Mouse (Mus musculus) WW6 (cell line): ENCODE measurements around the gene Cct4.

Experiments
- DNase-seq: peaks from one replicate; pipeline ENCODE4 v3.0.0-alpha.2; 2013; ENCODE audit warnings: low read depth, low spot score

Gene Cct4

GRCm38 (mm10) chr11:22990393-22991126, at the start of gene Cct4:
Gene Cct4 (plus strand): TSS chr11:22990519.
- DNase-seq = peak; percentile 73

- no peak for DNase-seq
These were observed 41.2 kb upstream of the Cct4 start for GRCm38 (mm10) chr11:22949101-22949500.

GRCm38 (mm10) chr11:22950131-22950530, 40.2 kb upstream of the Cct4 start:
- DNase-seq = no peak

GRCm38 (mm10) chr11:22952668-22953067, 37.7 kb upstream of the Cct4 start:
- DNase-seq = no peak

GRCm38 (mm10) chr11:22956346-22956745, 34.0 kb upstream of the Cct4 start:
- DNase-seq = no peak

- DNase-seq = peak; percentile 43
These were observed 33.5 kb upstream of the Cct4 start for GRCm38 (mm10) chr11:22956830-22957229.

GRCm38 (mm10) chr11:22957791-22958374, 32.4 kb upstream of the Cct4 start:
- no peak for DNase-seq

- no peak for DNase-seq
These were observed 28.2 kb upstream of the Cct4 start for GRCm38 (mm10) chr11:22962101-22962500.

- no peak for DNase-seq
These were observed 25.9 kb upstream of the Cct4 start for GRCm38 (mm10) chr11:22964401-22964800.

GRCm38 (mm10) chr11:22965503-22965902, 24.8 kb upstream of the Cct4 start:
- no peak for DNase-seq

GRCm38 (mm10) chr11:22969486-22969885, 20.8 kb upstream of the Cct4 start:
- no peak for DNase-seq

GRCm38 (mm10) chr11:22970546-22970945, 19.8 kb upstream of the Cct4 start:
- DNase-seq = no peak

- DNase-seq = peak; percentile 88
These were observed 18.2 kb upstream of the Cct4 start, which contains the start of gene Zrsr1 for GRCm38 (mm10) chr11:22971835-22972709. Gene Zrsr1 (plus strand): TSS chr11:22972005.

GRCm38 (mm10) chr11:22972746-22973526, 17.4 kb upstream of the Cct4 start:
- DNase-seq = peak; percentile 88

GRCm38 (mm10) chr11:22973599-22973998, 16.7 kb upstream of the Cct4 start:
- no peak for DNase-seq

GRCm38 (mm10) chr11:22978215-22978614, 12.1 kb upstream of the Cct4 start:
- no peak for DNase-seq

- no peak for DNase-seq
These were observed 11.6 kb upstream of the Cct4 start for GRCm38 (mm10) chr11:22978711-22979110.

GRCm38 (mm10) chr11:22979221-22979620, 11.1 kb upstream of the Cct4 start:
- no peak for DNase-seq

- no peak for DNase-seq
These were observed 9.3 kb upstream of the Cct4 start for GRCm38 (mm10) chr11:22981041-22981440.

- no peak for DNase-seq
These were observed 8.8 kb upstream of the Cct4 start for GRCm38 (mm10) chr11:22981543-22981950.

- peak; percentile 94 for DNase-seq
These were observed 8.1 kb upstream of the Cct4 start, which contains the start of the genes Gm28048 and Commd1 for GRCm38 (mm10) chr11:22981984-22982757. Gene Gm28048 (minus strand): TSS chr11:22982090. Gene Commd1 (minus strand): TSS chr11:22982382.
